Mouse (Mus musculus): ENCODE results near the gene Gm16181.

Gene Gm16181

GRCm38 (mm10) chr17:35272249-35272648 lies 51.6 kb downstream of the Gm16181 start:
- no peak for DNase-seq (ENCODE audit: low spot score in 2 of 2)
